Mouse (Mus musculus): Measurements from ENCODE around the gene Hecw2.

The Hecw2 gene

DNA sequence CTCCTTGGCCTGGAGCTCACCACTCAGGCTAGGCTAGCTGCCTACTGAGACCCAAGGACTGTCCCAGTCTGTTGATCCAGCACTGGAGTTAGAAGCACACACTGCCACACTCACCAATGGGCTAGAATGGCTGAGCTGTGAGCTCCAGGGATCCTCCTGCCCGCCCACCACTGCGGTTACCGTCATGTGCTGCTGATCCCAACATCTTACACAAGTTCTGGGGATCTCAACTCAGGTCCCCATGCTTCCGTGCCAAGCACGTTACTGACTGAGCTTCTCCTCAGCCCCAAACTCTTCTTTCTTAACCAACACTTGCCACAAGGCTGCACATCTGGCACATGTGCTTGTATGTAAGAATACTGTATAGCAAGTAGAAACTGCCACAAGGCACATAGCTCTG lies 218.2 kb downstream of the Hecw2 start:
- DNase-seq, result no peak

DNA sequence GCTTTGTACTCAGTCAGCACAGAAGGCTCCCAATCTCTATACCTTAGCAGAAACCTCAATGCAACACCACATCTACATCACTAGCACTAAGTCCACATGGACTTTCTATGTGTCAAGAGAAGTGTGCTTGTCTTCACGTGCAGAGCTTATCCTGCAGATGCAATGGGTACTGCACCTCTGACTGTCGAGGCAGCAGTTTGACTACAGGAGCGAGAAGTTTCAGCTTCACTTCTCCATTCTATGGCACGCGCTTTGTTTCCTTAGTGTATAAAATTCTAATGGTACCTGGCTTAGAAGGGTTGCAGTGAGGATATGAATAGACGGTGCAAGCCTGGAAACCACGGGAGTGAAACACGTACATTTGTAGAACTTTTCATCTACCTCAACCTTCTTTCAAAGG lies 218.9 kb downstream of the Hecw2 start:
- DNase-seq, result no peak

DNA sequence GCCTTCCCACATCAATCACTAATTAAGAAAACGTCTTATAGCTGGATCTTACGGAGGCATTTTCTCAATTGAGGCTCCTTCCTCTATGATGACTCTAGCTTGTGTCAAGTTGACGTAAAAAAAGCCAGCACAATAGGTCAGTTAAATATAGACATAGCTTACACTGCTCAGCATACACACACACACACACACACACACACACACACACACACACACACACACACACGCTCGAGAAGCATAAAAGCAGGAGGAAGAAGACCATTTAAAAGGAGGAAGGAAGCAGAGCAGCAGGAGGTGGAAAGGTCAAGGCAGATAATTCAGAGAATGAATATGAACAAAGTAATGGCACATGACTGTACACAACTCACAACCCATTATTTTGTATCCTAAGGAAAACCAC lies 220.0 kb downstream of the Hecw2 start:
- DNase-seq, result peak; percentile 47

DNA sequence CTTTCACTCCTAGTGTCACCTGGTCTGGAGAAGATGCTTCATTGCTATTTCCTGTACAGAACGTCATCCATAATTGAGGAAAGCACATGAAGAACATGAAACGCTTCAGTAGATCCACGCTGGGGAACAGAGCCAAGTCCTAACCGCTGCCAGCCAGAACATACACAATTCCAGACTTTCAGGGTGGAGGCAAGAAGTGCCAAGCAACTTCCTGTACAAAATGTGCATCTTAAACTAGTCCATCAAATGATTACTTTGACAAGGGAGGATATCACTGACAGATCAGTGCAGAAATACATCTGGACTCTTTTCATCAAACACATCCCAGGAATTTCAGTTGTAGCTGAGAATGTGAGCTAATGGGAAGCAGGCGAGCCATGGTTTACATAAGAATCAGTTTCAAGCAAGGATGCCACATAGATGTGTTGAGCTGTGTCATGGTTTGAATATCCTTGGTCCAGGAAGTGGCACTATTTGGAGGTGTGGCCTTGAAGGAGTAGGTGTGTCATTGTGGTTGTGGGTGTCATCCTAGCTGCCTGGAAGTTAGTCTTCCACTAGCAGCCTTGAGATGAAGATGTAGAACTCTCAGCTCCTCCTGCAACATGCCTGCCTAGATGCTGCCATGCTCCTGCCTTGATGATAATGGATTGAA lies 224.5 kb downstream of the Hecw2 start:
- DNase-seq, result no peak

DNA sequence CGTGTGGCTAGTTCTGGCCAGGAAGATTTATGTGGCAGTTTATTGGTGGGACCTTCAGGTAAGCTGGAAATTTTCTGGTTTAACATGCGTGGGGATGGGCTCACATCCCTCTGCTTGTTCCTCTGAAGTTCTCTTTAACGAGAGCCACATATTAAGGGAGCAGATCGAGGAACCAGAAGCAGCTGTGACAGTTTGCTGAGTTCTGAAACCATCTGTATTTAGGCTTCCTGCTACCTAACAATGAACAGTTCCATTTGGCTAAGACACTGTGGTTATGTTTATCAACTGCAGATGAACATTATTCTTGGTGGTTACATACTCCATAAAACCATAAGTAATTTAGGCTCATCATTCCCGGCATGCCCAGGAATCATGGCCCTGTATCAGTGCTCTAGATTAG lies 242.6 kb downstream of the Hecw2 start:
- no peak for DNase-seq

DNA sequence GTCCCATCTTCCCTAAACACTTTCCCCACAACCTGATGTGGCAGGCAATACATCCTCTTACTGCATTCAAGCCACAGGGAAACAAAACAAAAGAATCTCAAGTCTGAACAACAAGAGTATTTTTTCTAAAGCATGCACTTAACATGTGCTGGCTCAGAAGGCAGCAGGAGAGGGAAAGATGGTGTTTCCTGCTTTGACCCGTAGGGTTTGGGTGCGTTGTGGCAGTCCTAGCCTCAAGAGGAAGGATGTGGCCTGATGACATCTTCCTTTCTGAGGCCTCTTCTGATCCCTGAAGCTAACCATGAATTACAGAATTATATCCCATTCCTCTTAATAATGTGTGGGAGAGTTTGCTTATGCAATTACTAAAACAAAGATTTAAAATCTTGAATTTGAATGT lies 249.2 kb downstream of the Hecw2 start:
- DNase-seq, result no peak

DNA sequence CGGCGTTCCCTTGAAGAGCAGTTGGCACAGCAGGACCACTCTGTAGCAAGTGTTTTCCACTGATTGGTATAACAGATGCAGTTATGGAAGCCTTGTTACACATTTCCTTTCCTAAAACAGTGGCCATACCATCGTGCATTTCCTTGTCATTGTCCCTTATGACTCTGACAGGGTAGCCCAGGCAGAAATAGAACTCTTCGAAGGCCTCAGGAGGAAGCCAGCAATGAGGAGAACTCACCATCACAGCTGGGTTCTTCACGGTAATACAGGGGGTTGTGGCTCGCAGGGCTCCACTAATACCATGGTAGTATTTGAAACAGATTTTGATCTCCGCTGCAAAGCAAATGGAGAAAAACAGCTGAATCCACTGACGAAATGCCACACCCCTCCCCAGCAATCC lies 252.5 kb downstream of the Hecw2 start:
- DNase-seq, result no peak

DNA sequence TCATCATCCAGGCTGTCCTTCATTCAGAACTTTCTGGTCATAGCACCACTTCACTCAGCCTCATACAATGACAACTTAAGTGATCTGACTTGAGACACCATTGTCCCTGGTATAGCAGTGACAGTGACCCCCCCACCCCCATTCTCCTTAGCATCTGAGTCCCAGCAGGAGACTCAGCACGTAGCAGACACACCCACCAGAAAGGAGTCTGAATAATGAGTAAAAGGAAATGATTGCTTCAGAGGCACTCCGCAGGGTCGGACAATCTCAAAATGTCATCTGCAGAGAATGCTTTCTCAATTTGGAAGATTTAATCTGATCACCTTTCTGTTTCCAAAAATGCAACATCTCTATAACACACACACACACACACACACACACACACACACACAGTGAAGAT lies 253.4 kb downstream of the Hecw2 start:
- DNase-seq, result no peak

DNA sequence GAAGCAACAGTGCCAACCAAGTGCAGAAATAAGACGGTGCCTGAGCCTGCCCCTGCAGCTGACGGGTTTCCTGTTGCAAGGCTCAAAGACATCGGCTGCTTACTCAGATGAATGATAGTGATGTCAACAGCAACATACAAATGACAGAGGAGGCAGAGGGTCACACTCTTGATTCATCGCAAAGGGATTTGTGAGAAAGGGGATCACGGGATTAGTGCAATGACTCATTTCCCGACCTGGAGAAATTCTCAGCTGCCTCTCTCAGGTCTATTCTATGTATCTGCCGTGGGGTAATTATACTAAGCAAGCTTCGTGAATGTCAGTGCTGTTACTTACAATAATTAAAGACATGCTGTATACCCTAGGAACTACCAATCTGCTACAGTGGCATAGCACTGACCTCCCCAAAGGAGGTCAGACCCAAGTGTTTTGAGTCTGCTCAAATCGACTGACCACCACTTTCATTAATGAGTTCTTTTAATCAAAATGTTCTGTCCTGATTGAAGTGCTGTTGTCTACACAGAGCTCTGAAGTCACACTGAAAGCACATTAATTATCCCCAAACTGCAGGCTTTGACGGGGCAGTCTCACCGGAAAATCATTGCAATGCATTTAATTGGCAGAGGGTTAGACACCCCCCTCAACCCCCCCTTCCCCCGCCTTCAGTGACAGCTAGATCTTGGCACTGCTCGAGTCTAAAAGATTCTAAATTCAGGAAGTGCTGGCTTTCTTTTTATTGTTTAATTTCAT lies 254.5 kb downstream of the Hecw2 start:
- DNase-seq, result peak; percentile 17

DNA sequence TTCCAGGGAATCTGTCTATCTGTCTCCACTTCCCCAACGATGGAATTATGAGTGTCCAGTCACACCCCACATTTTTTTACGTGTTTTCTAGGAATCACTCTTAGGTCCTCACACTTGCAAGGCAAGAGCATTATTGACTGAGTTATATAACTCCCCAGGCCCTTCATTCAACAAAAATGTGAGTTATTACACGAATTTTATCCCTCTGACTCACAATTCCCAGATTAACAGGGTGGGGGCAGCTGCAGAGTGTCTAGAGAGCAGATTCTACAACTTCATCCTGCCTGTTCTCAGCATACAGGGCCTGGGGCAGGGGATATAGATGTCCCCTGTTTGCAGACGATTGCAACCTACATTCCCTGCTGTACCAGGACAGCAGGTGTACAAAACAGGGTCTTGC lies 255.7 kb downstream of the Hecw2 start:
- no peak for DNase-seq

DNA sequence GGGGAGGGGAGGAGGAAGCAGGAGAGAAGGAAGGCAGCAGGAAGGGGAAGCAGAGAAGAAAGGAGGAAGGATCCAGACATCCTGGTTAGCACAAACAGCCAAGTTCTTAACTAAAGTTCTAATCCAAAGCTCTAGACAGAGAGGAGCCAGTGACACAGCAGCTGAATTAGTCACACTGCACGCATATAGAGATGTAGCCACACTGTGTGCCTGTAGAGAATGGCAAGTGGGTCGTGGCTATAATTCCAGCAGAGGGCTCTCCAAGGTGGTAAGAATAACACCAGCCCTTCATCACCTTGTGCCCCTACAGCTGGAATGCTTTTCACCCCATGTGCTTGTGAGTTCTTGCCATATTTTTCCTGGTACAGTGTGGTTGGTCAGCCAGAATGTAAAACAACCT lies 261.7 kb downstream of the Hecw2 start:
- no peak for DNase-seq

DNA sequence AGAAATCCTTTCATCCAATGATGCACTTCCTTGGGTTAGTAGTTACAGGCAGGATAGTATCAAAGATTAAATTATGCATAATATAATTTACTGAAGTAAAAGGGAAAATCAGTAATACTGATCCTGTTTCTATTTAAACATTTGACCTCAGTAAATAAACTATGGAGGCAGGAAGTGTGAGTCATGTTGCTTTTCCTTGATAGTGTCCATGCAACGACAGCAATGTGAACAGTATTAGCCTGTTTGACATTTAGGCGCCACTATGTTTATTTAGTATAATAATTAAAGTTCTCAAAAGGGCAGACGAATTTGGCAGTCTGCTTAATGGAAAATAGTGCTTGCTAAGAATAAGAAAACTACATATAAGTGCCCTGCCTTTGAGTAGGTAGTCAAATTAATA lies 263.7 kb downstream of the Hecw2 start:
- DNase-seq, result no peak

DNA sequence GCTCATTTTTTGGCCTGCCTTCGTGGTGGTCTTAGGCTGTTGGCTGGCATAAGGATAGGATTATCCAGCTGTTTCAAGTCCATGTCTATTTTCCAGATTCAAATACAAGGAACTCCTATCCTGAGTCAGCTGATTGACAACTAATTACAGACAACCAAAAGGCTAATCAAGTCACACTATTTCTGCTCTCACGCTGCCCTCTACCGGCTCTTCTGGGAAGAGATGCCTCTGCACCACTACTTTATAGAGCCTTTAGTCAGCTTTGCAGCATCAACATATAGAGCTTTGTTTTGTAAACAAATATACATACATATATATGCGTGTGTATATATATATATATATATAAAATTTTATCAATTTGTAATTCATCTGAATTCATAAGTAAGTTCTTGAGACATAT lies 267.4 kb downstream of the Hecw2 start:
- peak; percentile 50 for DNase-seq

DNA sequence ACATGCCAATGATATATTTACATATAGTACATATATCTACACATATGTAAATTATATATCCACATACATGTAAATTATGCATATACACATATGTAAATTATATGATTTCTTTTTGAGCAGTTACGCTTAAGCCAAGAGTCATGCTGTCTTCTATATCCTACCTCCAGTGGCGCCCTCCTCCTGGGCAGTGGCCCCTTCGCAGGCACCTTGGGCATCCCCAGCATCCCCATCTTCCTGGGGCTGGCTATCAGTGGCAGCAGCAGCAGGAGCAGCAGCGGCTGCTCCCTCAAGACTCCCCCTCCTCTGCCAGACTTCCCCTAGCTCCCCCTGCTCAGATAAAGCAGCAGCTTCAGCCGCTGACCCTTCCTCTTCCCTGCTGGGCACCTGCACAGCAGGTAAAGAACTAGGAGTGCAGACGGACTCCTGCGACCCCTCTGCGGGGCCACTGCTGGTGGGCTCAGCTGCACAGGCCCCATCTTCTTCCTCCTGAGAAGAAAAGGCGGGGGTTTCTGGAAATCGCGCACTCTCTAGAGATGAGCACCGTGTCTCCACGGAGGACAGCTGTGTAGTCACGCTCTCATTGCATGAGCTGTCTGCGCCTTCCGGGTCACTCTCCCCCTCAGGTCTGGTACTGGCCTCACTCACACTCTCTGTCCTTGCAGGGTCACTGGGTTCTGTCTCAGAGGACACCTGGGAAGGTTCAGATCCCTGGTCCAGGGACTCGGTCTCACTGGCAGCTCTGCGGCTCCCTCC lies 269.6 kb downstream of the Hecw2 start:
- no peak for DNase-seq

DNA sequence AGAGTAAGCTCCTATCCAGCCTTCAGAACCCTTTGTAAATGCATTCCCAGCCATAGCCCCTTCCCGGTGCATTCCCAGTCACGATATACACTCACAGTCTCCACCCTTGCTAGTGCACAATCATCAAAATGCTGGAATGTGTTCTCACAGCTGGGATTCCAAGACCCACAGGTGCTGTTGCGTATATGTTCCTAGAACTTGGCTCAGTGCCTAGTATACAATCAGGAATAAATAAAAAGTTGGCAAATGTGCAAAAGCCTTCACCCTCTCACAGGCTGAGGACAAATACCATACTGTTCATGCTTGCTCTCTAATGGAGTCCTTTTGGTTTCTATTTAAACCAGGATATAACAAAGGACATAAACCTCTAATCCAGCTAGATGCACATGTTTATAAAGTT lies 283.1 kb downstream of the Hecw2 start:
- no peak for DNase-seq

DNA sequence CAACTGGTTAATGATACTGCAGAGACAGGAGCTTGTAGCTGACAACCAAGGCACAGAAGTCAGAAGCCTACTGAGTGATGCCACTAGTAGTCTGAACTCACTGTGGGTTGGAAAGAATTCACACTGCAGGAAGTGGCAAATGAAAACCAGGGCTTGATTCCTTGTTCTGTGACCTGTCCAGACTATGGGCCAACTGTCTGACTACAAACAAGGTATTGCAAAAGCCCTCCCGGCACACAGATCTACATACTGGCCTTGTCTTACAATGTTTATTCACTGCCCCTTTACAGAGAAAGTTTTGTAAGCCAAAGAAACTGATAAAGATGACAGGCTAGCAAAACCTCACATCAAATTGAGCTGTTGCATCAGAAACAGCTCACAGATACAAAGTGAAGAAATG lies 284.7 kb downstream of the Hecw2 start:
- DNase-seq, result no peak

DNA sequence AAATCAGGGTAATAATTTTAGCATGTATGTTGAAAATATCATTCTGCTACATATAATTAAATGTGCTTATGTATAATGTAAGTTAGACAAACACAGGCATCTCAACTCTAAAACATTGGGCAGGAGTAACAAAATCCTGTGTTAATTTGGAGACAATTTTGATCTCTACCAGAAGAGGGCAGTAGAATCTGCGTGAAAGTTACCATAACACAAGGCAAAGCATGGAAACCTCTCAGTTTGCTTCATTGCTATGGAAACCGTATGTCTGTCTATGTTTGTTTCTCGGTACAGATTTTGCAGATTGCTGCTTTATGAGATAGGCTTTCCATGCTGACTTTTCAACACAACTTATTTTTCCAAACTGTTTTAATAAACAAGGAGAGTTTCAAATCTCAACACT lies 285.9 kb downstream of the Hecw2 start:
- no peak for DNase-seq

DNA sequence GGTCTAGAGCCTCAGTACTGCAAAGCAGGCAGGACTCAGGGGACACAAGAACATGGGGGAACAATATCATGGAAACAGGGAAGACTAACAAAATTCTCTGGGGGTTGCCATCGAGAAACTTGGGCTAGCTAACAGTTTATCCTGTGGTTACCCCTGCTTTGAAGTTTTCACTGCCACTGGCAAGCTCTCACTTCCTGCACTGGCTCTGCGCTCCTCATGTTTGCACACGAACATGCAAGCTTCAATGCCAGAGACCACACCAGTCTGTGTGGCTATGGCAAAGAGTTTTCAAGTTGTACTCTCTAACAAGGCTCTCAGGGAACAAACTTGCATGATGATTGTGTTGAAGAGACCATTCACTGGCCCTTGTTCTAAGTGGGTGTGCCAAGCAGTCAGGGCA lies 288.8 kb downstream of the Hecw2 start:
- no peak for DNase-seq

DNA sequence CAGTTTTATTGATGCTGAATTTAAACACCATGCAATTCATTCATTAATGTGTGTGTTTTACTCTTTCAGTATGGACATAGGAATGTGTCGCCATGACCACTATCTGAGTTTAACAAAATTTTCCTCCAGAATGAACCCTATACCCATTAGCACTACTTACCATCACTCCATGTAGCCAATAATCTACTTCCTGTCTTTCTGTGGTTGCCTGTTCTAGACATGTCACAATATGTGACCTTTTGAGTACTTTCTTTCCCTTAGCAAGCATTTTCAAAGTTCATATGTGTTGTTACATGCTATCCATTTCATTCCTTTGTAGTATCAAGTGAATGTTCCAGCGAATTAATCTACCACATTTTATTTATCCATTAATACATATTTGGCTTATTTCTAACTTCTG lies 294.6 kb downstream of the Hecw2 start:
- DNase-seq, result no peak

DNA sequence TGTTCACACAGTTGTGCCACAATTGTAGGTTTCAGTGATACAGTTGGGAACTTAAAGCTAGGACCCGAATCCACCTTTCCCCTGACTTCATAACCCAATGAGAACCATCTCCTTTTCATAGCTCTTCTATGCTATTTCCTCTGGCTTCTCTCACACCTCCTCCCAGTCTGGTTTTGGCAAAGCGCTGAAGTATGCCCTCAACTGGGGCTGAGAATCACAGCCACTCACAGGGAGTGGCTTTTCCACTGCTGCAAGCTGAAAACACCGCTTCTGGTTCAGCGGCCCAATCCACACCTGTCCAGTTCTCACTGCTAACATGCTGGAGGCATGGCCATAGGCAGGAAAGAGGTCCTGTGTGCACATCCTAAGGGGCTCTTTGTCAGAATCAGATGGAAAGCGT lies 300.7 kb downstream of the Hecw2 start:
- DNase-seq, result no peak

DNA sequence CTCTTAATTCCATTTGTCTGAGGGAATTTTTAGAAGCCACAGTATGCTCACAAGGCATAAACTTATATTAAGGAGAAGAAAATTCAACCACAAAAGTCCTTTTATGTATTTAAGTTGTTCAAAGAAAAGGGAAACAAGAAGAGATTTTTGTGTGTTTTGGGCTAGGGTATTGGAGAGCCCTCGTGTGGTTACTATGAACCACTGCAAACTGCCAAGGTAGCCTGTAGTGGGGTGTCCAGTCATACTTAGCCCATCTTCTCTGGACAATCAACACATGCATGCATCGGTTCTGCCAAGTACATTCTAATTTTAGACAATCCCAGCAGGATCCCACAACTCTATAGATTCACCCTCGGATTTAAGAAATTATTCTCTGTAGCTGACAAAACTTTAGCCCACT lies 304.6 kb downstream of the Hecw2 start:
- peak; percentile 18 for DNase-seq

DNA sequence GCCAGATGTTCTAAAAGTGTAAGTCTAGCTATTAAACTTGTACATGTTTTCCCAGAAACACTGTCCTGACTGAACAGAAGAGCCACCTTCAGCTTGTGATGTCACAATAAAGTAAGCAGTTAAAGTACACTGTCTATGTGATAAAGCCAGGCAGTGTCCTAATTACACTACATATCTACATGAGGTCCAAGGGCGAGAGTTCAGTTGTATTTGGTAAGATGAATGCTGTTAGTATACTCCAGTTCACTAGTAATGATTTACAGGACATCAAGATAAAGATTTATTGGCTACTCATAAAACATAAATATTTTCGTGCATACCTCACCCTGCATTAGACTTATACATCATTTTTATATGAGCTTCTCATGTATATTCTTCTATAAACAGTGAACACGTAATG lies 305.2 kb downstream of the Hecw2 start:
- DNase-seq, result no peak

DNA sequence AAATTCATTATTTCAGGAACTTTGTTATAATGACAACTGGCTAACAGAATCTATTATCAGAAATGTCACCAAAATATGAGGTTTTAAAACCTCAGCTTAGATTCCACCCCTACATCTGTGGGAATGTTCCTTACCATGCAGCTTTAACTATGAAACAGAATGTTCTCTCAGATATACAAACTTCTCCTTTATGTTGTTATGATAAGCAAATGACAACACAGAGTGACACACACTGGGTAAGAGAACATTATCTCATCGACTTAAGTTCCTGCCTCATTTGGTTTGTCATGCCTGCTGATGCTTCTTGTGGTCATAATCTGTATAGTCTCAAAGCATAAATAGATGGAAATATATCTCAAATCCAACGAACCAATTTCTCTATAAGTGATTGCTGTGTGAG lies 312.5 kb downstream of the Hecw2 start:
- no peak for DNase-seq

DNA sequence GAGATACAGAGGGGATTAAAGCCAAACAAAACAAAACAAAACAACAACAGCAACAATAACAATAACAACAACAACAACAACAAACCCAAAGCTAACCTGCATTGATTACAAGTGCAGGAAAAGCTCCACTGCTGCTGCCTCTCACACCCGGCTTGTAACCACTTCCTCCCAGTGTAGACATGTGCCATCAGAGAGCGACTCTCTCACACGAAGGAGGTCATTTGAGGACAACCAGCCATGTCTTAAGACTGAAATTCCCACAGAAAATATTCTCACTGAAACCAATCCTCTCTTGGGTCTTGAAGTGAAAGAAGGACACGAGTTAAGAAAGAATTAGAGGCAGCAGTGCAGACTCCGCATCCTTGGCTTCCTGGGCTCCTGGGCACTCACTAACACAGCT lies 319.0 kb downstream of the Hecw2 start:
- DNase-seq, result no peak

Data from kidney, postnatal 10 days (tissue).